12 mouse cellular contexts compared by ENCODE assay signal in the genomic region with DNA sequence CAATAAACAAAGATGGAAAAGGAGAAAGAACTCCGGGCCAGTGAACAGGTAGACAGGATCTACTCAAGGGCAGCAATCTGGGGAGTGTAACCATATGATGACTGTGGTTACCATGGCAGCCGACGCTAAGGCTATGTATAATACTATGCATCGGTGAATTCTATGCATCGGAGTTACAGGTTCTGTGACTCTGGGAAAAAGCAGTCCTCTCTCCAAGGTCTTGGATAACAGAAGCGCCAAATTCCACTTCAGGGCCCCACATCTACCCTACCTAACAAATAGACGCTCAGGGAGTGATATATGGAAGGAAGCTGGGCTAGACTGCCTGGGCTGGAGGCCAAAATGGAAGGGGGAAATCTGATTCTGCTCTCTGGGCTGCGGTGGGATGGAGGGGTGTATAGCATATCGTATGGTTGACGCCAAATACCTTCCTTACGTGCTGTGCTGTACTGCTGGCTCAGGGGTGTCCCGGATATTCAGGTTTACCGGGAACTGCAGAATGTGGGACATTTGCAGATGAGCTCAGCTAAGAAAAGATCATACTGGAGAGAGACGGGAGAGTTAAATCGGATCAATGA. TPM values are rescaled to one million over a fixed set of nuclear protein-coding genes. Genes with fewer than 3 reads are reported as not detected.
DNase-seq lines count a peak whose midpoint lies in the region; ATAC-seq and TF ChIP-seq lines count a peak whose summit lies in the region.
"Had no signal": no experiment of that assay in that cellular context is flagged by ENCODE, and none has a peak within 500 bp of the region (broad histone marks: within the 10 kb centered on the region; RNA-seq: fewer than 3 reads in every experiment).

No protein-coding gene starts in this region.

- H3K9me3 ChIP-seq in kidney, embryonic 14.5 days (ENCODE audit: control insufficient read depth, low read length), result no peaks in the 10 kb centered on the region
- H3K9me3 ChIP-seq in limb, embryonic 15.5 days, result no peaks in the 10 kb centered on the region
- H3K9me3 ChIP-seq: liver, embryonic 13.5 days had no signal

- TF ChIP-seq CTCF in brain, embryonic 14.5 days (IDR thresholded peaks at IDR 0.05; ENCODE audit: borderline replicate concordance, extremely low read depth, insufficient read depth, insufficient read length), result no peak

- H3K27me3 ChIP-seq in kidney, embryonic 14.5 days (ENCODE audit: control insufficient read depth, insufficient read depth, low read length), result no peaks in the 10 kb centered on the region
- H3K27me3 ChIP-seq in limb, embryonic 15.5 days, result no peaks in the 10 kb centered on the region
- H3K27me3 ChIP-seq: liver, embryonic 13.5 days had no signal

- DNase-seq in kidney, postnatal 25 days, result no peak
- DNase-seq in brain, adult 2 months (ENCODE audit: low read depth, low spot score), result peak; percentile 42
- DNase-seq in brain, embryonic 14.5 days (ENCODE audit: low read depth), result peak; percentile 64
- no peak for DNase-seq in thymus, postnatal 14 days
- no peak for DNase-seq in thymus, adult 18-20 months
- DNase-seq: adrenal gland, postnatal 36 days; cerebellum, adult 18-20 months; kidney, adult 2 months; layer of hippocampus, postnatal 36 days; liver, embryonic 13.5 days had no signal

- no peak overlapping the region for H3K27ac ChIP-seq in kidney, embryonic 14.5 days (ENCODE audit: low read depth, low read length)
- H3K27ac ChIP-seq in limb, embryonic 15.5 days, result peak overlapping the region; percentile 23; the same call in 1 of the 2 replicates
- H3K27ac ChIP-seq: liver, embryonic 13.5 days had no signal

- TF ChIP-seq POLR2A in brain, embryonic 14.5 days (IDR thresholded peaks at IDR 0.05; ENCODE audit: borderline replicate concordance, extremely low read depth, insufficient read depth, insufficient read length, poor library complexity, severe bottlenecking), result no peak

- H3K4me2 ChIP-seq in kidney, embryonic 14.5 days (replicated peaks; ENCODE audit: low read depth, low read length), result peak overlapping the region; percentile 5; the same call in 1 of the 2 replicates
- H3K4me2 ChIP-seq in limb, embryonic 15.5 days, result peak overlapping the region; percentile 23
- H3K4me2 ChIP-seq: liver, embryonic 13.5 days had no signal

- peaks cover 6% of the 10 kb centered on the region for H3K4me1 ChIP-seq in kidney, embryonic 14.5 days (ENCODE audit: control insufficient read depth, insufficient read depth, low read length)
- H3K4me1 ChIP-seq in limb, embryonic 15.5 days, result peaks cover 13% of the 10 kb centered on the region

- no peaks in the 10 kb centered on the region for H3K36me3 ChIP-seq in kidney, embryonic 14.5 days (ENCODE audit: control insufficient read depth, insufficient read depth, low read length)
- no peaks in the 10 kb centered on the region for H3K36me3 ChIP-seq in limb, embryonic 15.5 days
- H3K36me3 ChIP-seq: liver, embryonic 13.5 days had no signal

- no peak overlapping the region for H3K4me3 ChIP-seq in kidney, embryonic 14.5 days (ENCODE audit: low read length)
- H3K4me3 ChIP-seq in limb, embryonic 15.5 days, result no peak overlapping the region
- H3K4me3 ChIP-seq: liver, embryonic 13.5 days had no signal

- ATAC-seq in kidney, embryonic 14.5 days (ENCODE audit: low FRiP score, low TSS enrichment), result peak; percentile 79
- peak; percentile 73 for ATAC-seq in limb, embryonic 15.5 days (ENCODE audit: insufficient number of reproducible peaks, low FRiP score, low TSS enrichment, low read depth)

- 25% methylated on average over 15 of the region's 15 CpGs for WGBS in kidney, embryonic 14.5 days
- WGBS in limb, embryonic 15.5 days, result 35% methylated on average over 15 of the region's 15 CpGs

- no peak overlapping the region for H3K9ac ChIP-seq in kidney, embryonic 14.5 days (ENCODE audit: low read depth, low read length)
- no peak overlapping the region for H3K9ac ChIP-seq in limb, embryonic 15.5 days
- H3K9ac ChIP-seq: liver, embryonic 13.5 days had no signal

RNA-seq across cellular contexts. Expression of gene Tmem150c, which starts 37.3 kb away (rescaled TPM):
- polyA plus RNA-seq in kidney, embryonic 14.5 days (2014; fragmentation: Nextera tagmentation; extraction: Ambion mirVana), result 10.3 and 12.7 TPM in 2 replicates
- polyA plus RNA-seq in brain, embryonic 14.5 days (2012; rRNA removed), result 14.3 and 23.2 TPM in 2 replicates
- polyA plus RNA-seq in limb, embryonic 15.5 days (2015; fragmentation: Nextera tagmentation; extraction: Ambion mirVana), result 9.3 and 9.9 TPM in 2 replicates

Comparison
In these comparisons a context has a peak if more than half of its experiments do, and no peak if none do; other contexts are left out.
1. DNase-seq: peak in brain, adult 2 months (single experiment) and brain, embryonic 14.5 days (single experiment); none in kidney, postnatal 25 days (0 of 2), thymus, postnatal 14 days (single experiment) and thymus, adult 18-20 months (0 of 2).